Mouse (Mus musculus): ENCODE data around the gene Dock3.

DNA sequence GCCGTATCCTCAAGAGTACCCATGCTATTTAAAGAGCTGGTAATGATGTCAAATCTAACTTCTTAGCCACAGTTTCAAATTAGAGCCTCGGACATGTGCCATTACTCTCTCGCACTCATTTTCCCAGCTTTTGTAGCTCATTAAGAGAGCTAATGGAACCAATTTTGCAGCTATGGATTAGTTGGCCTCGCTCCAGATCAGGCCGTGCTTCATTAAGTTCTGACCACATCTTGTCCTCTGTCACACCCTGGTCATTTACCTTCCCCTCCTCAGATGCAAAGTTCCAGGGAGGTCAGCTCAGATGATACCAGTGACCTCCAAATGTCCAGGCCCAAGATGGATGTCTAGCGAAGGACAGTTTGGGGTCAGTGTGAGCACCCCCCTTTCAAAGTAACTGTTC lies 43.0 kb upstream of the Dock3 start:
- TF ChIP-seq CTCF (IDR thresholded peaks at IDR 0.05; ENCODE audit: borderline replicate concordance, extremely low read depth, insufficient read depth, insufficient read length) (no peak), POLR2A (IDR thresholded peaks at IDR 0.05; ENCODE audit: borderline replicate concordance, extremely low read depth, insufficient read depth, insufficient read length, poor library complexity, severe bottlenecking) (no peak)

Measured in brain, embryonic 14.5 days (tissue).